In the genomic region with DNA sequence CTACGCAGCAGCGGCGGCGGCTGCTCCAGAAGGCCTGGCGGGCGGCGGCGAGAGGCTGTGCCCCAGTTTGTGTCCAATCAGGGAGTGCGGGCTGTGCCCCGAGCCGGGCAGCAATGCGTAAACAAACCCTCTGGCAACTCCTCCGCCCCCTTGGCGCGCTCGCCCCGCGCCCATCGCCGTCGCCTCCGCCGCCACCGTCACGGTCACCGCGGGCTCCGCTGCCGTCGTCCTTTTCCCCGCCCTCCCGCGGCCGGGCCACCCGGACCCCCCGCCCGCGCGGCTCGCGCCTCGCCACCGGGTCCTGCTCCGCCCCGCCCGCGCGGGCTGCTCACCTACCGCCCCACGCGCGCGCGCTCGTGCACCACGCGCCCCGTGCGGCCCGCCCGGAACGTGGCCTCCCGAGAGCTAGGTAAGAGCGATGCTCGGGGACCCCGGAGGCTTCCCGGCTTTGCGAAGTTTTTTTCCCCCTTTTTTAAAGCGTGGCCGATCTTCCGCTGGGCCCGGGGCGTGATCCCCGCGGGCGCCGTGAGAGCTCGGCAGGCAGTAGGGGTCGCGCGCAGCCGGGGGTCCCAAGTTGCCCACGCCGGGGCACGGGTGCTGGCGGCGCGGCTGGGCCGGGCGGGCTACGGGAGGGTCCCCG, we compare ENCODE assay signal across 7 mouse cellular contexts. TPM values are rescaled to one million over a fixed set of nuclear protein-coding genes. Genes with fewer than 3 reads are reported as not detected.
DNase-seq lines count a peak whose midpoint lies in the region; ATAC-seq and TF ChIP-seq lines count a peak whose summit lies in the region.

Gene Pcgf5, plus strand, starts transcription at position 149 of the 640 bp plus-strand sequence.

- ATAC-seq in heart, embryonic 11.5 days (replicated peaks; ENCODE audit: insufficient number of reproducible peaks, low FRiP score, low TSS enrichment), result peak; percentile 66
- peak; percentile 80 for ATAC-seq in kidney, embryonic 15.5 days (replicated peaks; ENCODE audit: low FRiP score)
- peak; percentile 80 for ATAC-seq in midbrain, postnatal 0 days (ENCODE audit: low FRiP score)

- H3K4me2 ChIP-seq in heart, embryonic 11.5 days, result peak within 1 kb of the TSS; percentile 91
- peak within 1 kb of the TSS; percentile 100 for H3K4me2 ChIP-seq in kidney, embryonic 15.5 days
- H3K4me2 ChIP-seq in midbrain, postnatal 0 days (ENCODE audit: low read depth, low read length, poor library complexity, severe bottlenecking), result peak within 1 kb of the TSS; percentile 69

- peak within 1 kb of the TSS; percentile 23; the same call in 1 of the 2 replicates for H3K27ac ChIP-seq in embryonic fibroblast, embryonic 13.5 days (ENCODE audit: insufficient read depth, low read length)
- H3K27ac ChIP-seq in heart, embryonic 11.5 days (ENCODE audit: low read depth, low read length), result peak within 1 kb of the TSS; percentile 50; the same call in 1 of the 2 replicates
- H3K27ac ChIP-seq in kidney, embryonic 15.5 days, result no peak within 1 kb of the TSS
- no peak within 1 kb of the TSS for H3K27ac ChIP-seq in midbrain, postnatal 0 days (ENCODE audit: low read depth, low read length)
- peak within 1 kb of the TSS; percentile 75 for H3K27ac ChIP-seq in spleen, adult 2 months (ENCODE audit: insufficient read depth, low read length)

- H3K27me3 ChIP-seq in heart, embryonic 11.5 days (ENCODE audit: control insufficient read depth, insufficient read depth, low read length), result peaks cover 10% of the 10 kb centered on the region; the same call in 1 of the 2 replicates
- H3K27me3 ChIP-seq in kidney, embryonic 15.5 days, result peaks cover 71% of the 10 kb centered on the region
- H3K27me3 ChIP-seq in midbrain, postnatal 0 days (ENCODE audit: insufficient read depth, low read length), result peaks cover 20% of the 10 kb centered on the region
- peaks cover 4% of the 10 kb centered on the region for H3K27me3 ChIP-seq in spleen, adult 2 months (ENCODE audit: control insufficient read depth, insufficient read depth, low read length)

- peak within 1 kb of the TSS; percentile 86 for H3K9ac ChIP-seq in heart, embryonic 11.5 days (ENCODE audit: low read depth, low read length)
- peak within 1 kb of the TSS; percentile 55 for H3K9ac ChIP-seq in kidney, embryonic 15.5 days
- peak within 1 kb of the TSS; percentile 37 for H3K9ac ChIP-seq in midbrain, postnatal 0 days (replicated peaks; ENCODE audit: low read length, poor library complexity, severe bottlenecking)

- no peaks in the 10 kb centered on the region for H3K36me3 ChIP-seq in heart, embryonic 11.5 days (ENCODE audit: control insufficient read depth, insufficient read depth, low read length)
- H3K36me3 ChIP-seq in kidney, embryonic 15.5 days, result no peaks in the 10 kb centered on the region
- H3K36me3 ChIP-seq in midbrain, postnatal 0 days (ENCODE audit: insufficient read depth, low read length), result no peaks in the 10 kb centered on the region
- no peaks in the 10 kb centered on the region for H3K36me3 ChIP-seq in spleen, adult 2 months (ENCODE audit: control insufficient read depth, insufficient read depth, low read length)

- no peak for TF ChIP-seq CTCF in embryonic fibroblast, embryonic 13.5 days (IDR thresholded peaks at IDR 0.05; ENCODE audit: borderline replicate concordance, insufficient read depth, low read length)
- no peak for TF ChIP-seq CTCF in midbrain, postnatal 0 days (IDR thresholded peaks at IDR 0.05)
- no peak for TF ChIP-seq CTCF in spleen, adult 2 months (IDR thresholded peaks at IDR 0.05; ENCODE audit: extremely low read depth, insufficient read depth, insufficient read length, insufficient replicate concordance)

- peak; percentile 35 to 48 for DNase-seq in adrenal gland, postnatal 4 days (ENCODE audit: low spot score in 2 of 2)
- DNase-seq in liver, result peak; percentile 61
- peak; percentile 67 for DNase-seq in midbrain, postnatal 0 days (ENCODE audit: low spot score)
- peak; percentile 15 to 39 for DNase-seq in spleen, adult 2 months (ENCODE audit: low read depth in 1 of 2, low spot score in 2 of 2)

- peak within 1 kb of the TSS; percentile 73 for H3K4me3 ChIP-seq in embryonic fibroblast, embryonic 13.5 days (ENCODE audit: insufficient read depth, low read length)
- H3K4me3 ChIP-seq in heart, embryonic 11.5 days (ENCODE audit: low read depth, low read length), result peak within 1 kb of the TSS; percentile 85
- H3K4me3 ChIP-seq in kidney, embryonic 15.5 days (replicated peaks), result peak within 1 kb of the TSS; percentile 75
- peak within 1 kb of the TSS; percentile 47 for H3K4me3 ChIP-seq in midbrain, postnatal 0 days (ENCODE audit: low read depth, low read length)
- H3K4me3 ChIP-seq in spleen, adult 2 months (ENCODE audit: extremely low read depth, insufficient read depth, insufficient read length), result peak within 1 kb of the TSS; percentile 83

- no peak for TF ChIP-seq POLR2A in embryonic fibroblast, embryonic 13.5 days (IDR thresholded peaks at IDR 0.05; ENCODE audit: low read depth, low read length)
- TF ChIP-seq POLR2A in spleen, adult 2 months (IDR thresholded peaks at IDR 0.05; ENCODE audit: low read depth, low read length), result no peak

- H3K9me3 ChIP-seq in heart, embryonic 11.5 days (replicated peaks; ENCODE audit: control insufficient read depth, low read length), result no peaks in the 10 kb centered on the region
- H3K9me3 ChIP-seq in kidney, embryonic 15.5 days (replicated peaks), result no peaks in the 10 kb centered on the region
- H3K9me3 ChIP-seq in midbrain, postnatal 0 days (ENCODE audit: low read length), result no peaks in the 10 kb centered on the region

- 1% methylated on average over 57 of the region's 92 CpGs for WGBS in heart, embryonic 11.5 days (ENCODE audit: insufficient replicate concordance)
- WGBS in kidney, embryonic 15.5 days, result under 1% methylated on average over 67 of the region's 92 CpGs
- under 1% methylated on average over 63 of the region's 92 CpGs for WGBS in midbrain, postnatal 0 days
- under 1% methylated on average over 88 of the region's 92 CpGs for WGBS in spleen, adult 2 months

- no peaks in the 10 kb centered on the region; the same call in 1 of the 2 replicates for H3K4me1 ChIP-seq in embryonic fibroblast, embryonic 13.5 days (ENCODE audit: control insufficient read depth, insufficient read depth, low read length)
- H3K4me1 ChIP-seq in heart, embryonic 11.5 days (ENCODE audit: control insufficient read depth, insufficient read depth, low read length), result no peaks in the 10 kb centered on the region
- peaks cover 5% of the 10 kb centered on the region for H3K4me1 ChIP-seq in kidney, embryonic 15.5 days
- H3K4me1 ChIP-seq in midbrain, postnatal 0 days (ENCODE audit: insufficient read depth, low read length), result peaks cover 10% of the 10 kb centered on the region; the same call in 1 of the 2 replicates
- peaks cover 7% of the 10 kb centered on the region; the same call in 1 of the 2 replicates for H3K4me1 ChIP-seq in spleen, adult 2 months (ENCODE audit: control insufficient read depth, insufficient read depth, insufficient read length)

RNA-seq across cellular contexts. Expression of gene Pcgf5, which starts in this region (rescaled TPM):
- total RNA-seq in adrenal gland, postnatal 4 days (2021), result 10 to 100 TPM; 21.7 to 25.3 TPM
- 12.0 and 12.4 TPM in 2 replicates for polyA plus RNA-seq in embryonic fibroblast, embryonic 13.5 days (2011; ENCODE audit: insufficient read length, low read depth, missing spikeins)
- polyA plus RNA-seq in heart, embryonic 11.5 days (2014; fragmentation: Nextera tagmentation; extraction: Ambion mirVana), result 40.6 and 43.4 TPM in 2 replicates
- polyA plus RNA-seq in kidney, embryonic 15.5 days (2015; fragmentation: Nextera tagmentation; extraction: Ambion mirVana), result 8.4 and 8.7 TPM in 2 replicates
- total RNA-seq in midbrain, postnatal 0 days (2014; rRNA removed), result 4.1 and 6.0 TPM in 2 replicates
- polyA plus RNA-seq in midbrain, postnatal 0 days (2015; fragmentation: Nextera tagmentation; extraction: Ambion mirVana), result 6.4 and 7.0 TPM in 2 replicates
- polyA plus RNA-seq in spleen, adult 2 months (2012; rRNA removed), result 4.1 and 5.8 TPM in 2 replicates

Comparison
In these comparisons a context has a peak if more than half of its experiments do, and no peak if none do; other contexts are left out.
1. H3K27ac ChIP-seq: peak in embryonic fibroblast, embryonic 13.5 days (single experiment), heart, embryonic 11.5 days (single experiment) and spleen, adult 2 months (single experiment); none in kidney, embryonic 15.5 days (single experiment) and midbrain, postnatal 0 days (single experiment).
2. Peak in every context shown above with its lines, with median percentiles within 50 percentile points of each other: DNase-seq, H3K4me3 ChIP-seq, ATAC-seq, H3K4me2 ChIP-seq and H3K9ac ChIP-seq.